Mouse (Mus musculus): ENCODE data around the gene Gjd3. TPM values are rescaled to one million over a fixed set of nuclear protein-coding genes. Genes with fewer than 3 reads are reported as not detected.

Gjd3 gene
- total RNA-seq, 1 experiment from 2014 or later = not detected

GRCm38 (mm10) chr11:98981997-98982772 is 631 bp downstream of the Gjd3 start:
- ATAC-seq (replicated peaks; ENCODE audit: low read depth, poor library complexity, severe bottlenecking) = peak; percentile 51

- no peak for ATAC-seq (replicated peaks; ENCODE audit: low read depth, poor library complexity, severe bottlenecking)
Measured at GRCm38 (mm10) chr11:98981289-98981996, 1.4 kb downstream of the Gjd3 start.

GRCm38 (mm10) chr11:98979356-98979755 is 3.5 kb downstream of the Gjd3 start:
- ATAC-seq (replicated peaks; ENCODE audit: low read depth, poor library complexity, severe bottlenecking) = no peak

GRCm38 (mm10) chr11:98978526-98979148 is 4.2 kb downstream of the Gjd3 start:
- ATAC-seq (replicated peaks; ENCODE audit: low read depth, poor library complexity, severe bottlenecking) = no peak

GRCm38 (mm10) chr11:98974871-98975719 is 7.7 kb downstream of the Gjd3 start:
- ATAC-seq (replicated peaks; ENCODE audit: low read depth, poor library complexity, severe bottlenecking) = peak; percentile 63

- no peak for ATAC-seq (replicated peaks; ENCODE audit: low read depth, poor library complexity, severe bottlenecking)
Measured at GRCm38 (mm10) chr11:98974213-98974612, 8.6 kb downstream of the Gjd3 start.

- no peak for ATAC-seq (replicated peaks; ENCODE audit: low read depth, poor library complexity, severe bottlenecking)
Measured at GRCm38 (mm10) chr11:98973584-98973983, 9.2 kb downstream of the Gjd3 start.

GRCm38 (mm10) chr11:98972801-98973360 is 9.9 kb downstream of the Gjd3 start:
- no peak for ATAC-seq (replicated peaks; ENCODE audit: low read depth, poor library complexity, severe bottlenecking)

GRCm38 (mm10) chr11:98972215-98972614 is 10.6 kb downstream of the Gjd3 start:
- peak; percentile 72 for ATAC-seq (replicated peaks; ENCODE audit: low read depth, poor library complexity, severe bottlenecking)

GRCm38 (mm10) chr11:98971316-98972031 is 11.3 kb downstream of the Gjd3 start:
- ATAC-seq (replicated peaks; ENCODE audit: low read depth, poor library complexity, severe bottlenecking) = no peak

GRCm38 (mm10) chr11:98970191-98970925 is 12.5 kb downstream of the Gjd3 start:
- ATAC-seq (replicated peaks; ENCODE audit: low read depth, poor library complexity, severe bottlenecking) = no peak

GRCm38 (mm10) chr11:98969496-98969927 is 13.3 kb downstream of the Gjd3 start:
- ATAC-seq (replicated peaks; ENCODE audit: low read depth, poor library complexity, severe bottlenecking) = no peak

GRCm38 (mm10) chr11:98968716-98969495 is 13.9 kb downstream of the Gjd3 start:
- peak; percentile 45 for ATAC-seq (replicated peaks; ENCODE audit: low read depth, poor library complexity, severe bottlenecking)

- ATAC-seq (replicated peaks; ENCODE audit: low read depth, poor library complexity, severe bottlenecking) = no peak
Measured at GRCm38 (mm10) chr11:98968079-98968478, 14.7 kb downstream of the Gjd3 start.

GRCm38 (mm10) chr11:98966499-98967141 is 16.2 kb downstream of the Gjd3 start:
- ATAC-seq (replicated peaks; ENCODE audit: low read depth, poor library complexity, severe bottlenecking) = no peak

- ATAC-seq (replicated peaks; ENCODE audit: low read depth, poor library complexity, severe bottlenecking) = no peak
Measured at GRCm38 (mm10) chr11:98965416-98966077, 17.3 kb downstream of the Gjd3 start.

Data from common myeloid progenitor, adult 5-6 weeks (primary cell).